In the genomic region with DNA sequence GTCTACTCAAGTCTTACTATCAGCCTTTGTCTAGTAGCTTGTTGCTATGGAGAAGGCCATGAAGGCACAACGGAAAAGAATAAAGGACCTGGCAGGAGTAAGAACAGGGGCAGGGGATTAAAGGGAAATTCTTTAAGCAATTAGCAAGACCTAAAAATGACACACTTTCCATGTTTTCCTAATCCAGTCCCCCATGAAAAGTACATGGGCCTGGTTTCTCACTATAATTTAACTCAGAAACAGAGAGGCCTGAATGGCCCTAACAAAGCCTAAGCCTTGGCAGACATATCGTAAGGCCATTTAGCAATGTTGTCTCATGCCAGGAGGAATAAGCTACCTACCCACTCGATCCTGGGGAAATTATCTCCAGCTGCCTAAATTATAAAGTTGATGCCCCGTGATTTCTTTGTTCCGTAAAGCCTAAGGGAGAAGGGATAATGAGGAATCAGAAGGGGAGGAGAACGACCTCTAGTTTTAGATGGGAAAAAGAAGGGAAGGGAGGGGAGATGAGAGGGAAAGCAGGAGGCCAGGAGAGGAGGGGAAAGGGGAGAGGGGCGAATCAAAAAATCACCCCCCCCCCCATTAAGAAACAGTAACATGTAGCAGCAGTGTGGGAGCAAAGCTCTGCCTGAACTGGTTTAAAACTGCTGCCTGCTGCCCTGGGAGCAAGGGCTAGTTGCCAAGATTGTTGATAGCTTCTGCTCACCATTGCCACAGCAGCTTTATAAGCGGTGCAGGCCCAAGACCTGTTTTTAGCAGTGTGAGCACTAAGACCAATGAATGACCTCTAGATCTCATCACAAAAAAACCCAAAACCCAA, we compare ENCODE assay signal across 9 mouse cellular contexts. TPM values are rescaled to one million over a fixed set of nuclear protein-coding genes. Genes with fewer than 3 reads are reported as not detected.
DNase-seq lines count a peak whose midpoint lies in the region; ATAC-seq lines count a peak whose summit lies in the region.
"Had no signal": no experiment of that assay in that cellular context is flagged by ENCODE, and none has a peak within 500 bp of the region (broad histone marks: within the 10 kb centered on the region; RNA-seq: fewer than 3 reads in every experiment).

No protein-coding gene starts in this region.

- no peak overlapping the region for H3K4me2 ChIP-seq in kidney, embryonic 14.5 days (replicated peaks; ENCODE audit: low read depth, low read length)
- peak overlapping the region; percentile 27 for H3K4me2 ChIP-seq in heart, embryonic 12.5 days

- no peak overlapping the region for H3K27ac ChIP-seq in kidney, embryonic 14.5 days (ENCODE audit: low read depth, low read length)
- peak overlapping the region; percentile 63 for H3K27ac ChIP-seq in embryonic facial prominence, embryonic 10.5 days (replicated peaks)
- peak overlapping the region; percentile 87 for H3K27ac ChIP-seq in heart, embryonic 12.5 days (ENCODE audit: poor library complexity, severe bottlenecking)
- H3K27ac ChIP-seq: macrophage had no signal

- DNase-seq in kidney, adult 11 months, result peak; percentile 65
- peak; percentile 90 for DNase-seq in adipocyte (ENCODE audit: low spot score)
- no peak for DNase-seq in embryonic facial prominence, embryonic 10.5 days (ENCODE audit: low spot score)
- DNase-seq in kidney, postnatal 36 days, result peak; percentile 71 to 75
- peak; percentile 20 for DNase-seq in skeletal muscle tissue, adult 2 months (ENCODE audit: low read depth, low spot score)
- DNase-seq in thymus, postnatal 10 days (ENCODE audit: low spot score in 2 of 2), result no peak

- peaks cover 5% of the 10 kb centered on the region; the same call in 1 of the 2 replicates for H3K4me1 ChIP-seq in kidney, embryonic 14.5 days (ENCODE audit: control insufficient read depth, insufficient read depth, low read length)
- H3K4me1 ChIP-seq in embryonic facial prominence, embryonic 10.5 days, result peaks cover 33% of the 10 kb centered on the region
- peaks cover 57% of the 10 kb centered on the region for H3K4me1 ChIP-seq in heart, embryonic 12.5 days (replicated peaks)

- 72% methylated on average over 8 of the region's 8 CpGs for WGBS in kidney, embryonic 14.5 days
- WGBS in embryonic facial prominence, embryonic 10.5 days, result 51% methylated on average over 8 of the region's 8 CpGs
- WGBS in heart, embryonic 12.5 days, result 60% methylated on average over 8 of the region's 8 CpGs

- no peak overlapping the region for H3K4me3 ChIP-seq in kidney, embryonic 14.5 days (ENCODE audit: low read length)
- no peak overlapping the region for H3K4me3 ChIP-seq in embryonic facial prominence, embryonic 10.5 days
- no peak overlapping the region for H3K4me3 ChIP-seq in heart, embryonic 12.5 days

- no peaks in the 10 kb centered on the region for H3K27me3 ChIP-seq in kidney, embryonic 14.5 days (ENCODE audit: control insufficient read depth, insufficient read depth, low read length)
- no peaks in the 10 kb centered on the region for H3K27me3 ChIP-seq in embryonic facial prominence, embryonic 10.5 days (replicated peaks; ENCODE audit: low read depth, poor library complexity, severe bottlenecking)
- H3K27me3 ChIP-seq in heart, embryonic 12.5 days (replicated peaks), result no peaks in the 10 kb centered on the region

- H3K36me3 ChIP-seq in kidney, embryonic 14.5 days (ENCODE audit: control insufficient read depth, insufficient read depth, low read length), result no peaks in the 10 kb centered on the region; the same call in 1 of the 2 replicates
- H3K36me3 ChIP-seq in embryonic facial prominence, embryonic 10.5 days (replicated peaks), result peaks cover 33% of the 10 kb centered on the region
- peaks cover 8% of the 10 kb centered on the region; the same call in 1 of the 2 replicates for H3K36me3 ChIP-seq in heart, embryonic 12.5 days

- H3K9me3 ChIP-seq in kidney, embryonic 14.5 days (ENCODE audit: control insufficient read depth, low read length), result no peaks in the 10 kb centered on the region
- no peaks in the 10 kb centered on the region for H3K9me3 ChIP-seq in embryonic facial prominence, embryonic 10.5 days
- no peaks in the 10 kb centered on the region for H3K9me3 ChIP-seq in heart, embryonic 12.5 days (replicated peaks)

- H3K9ac ChIP-seq in kidney, embryonic 14.5 days (ENCODE audit: low read depth, low read length), result no peak overlapping the region
- peak overlapping the region; percentile 2; the same call in 1 of the 2 replicates for H3K9ac ChIP-seq in heart, embryonic 12.5 days

- ATAC-seq in kidney, embryonic 14.5 days (ENCODE audit: low FRiP score, low TSS enrichment), result no peak
- no peak for ATAC-seq in heart, embryonic 12.5 days (ENCODE audit: insufficient number of reproducible peaks, low FRiP score)

RNA-seq across cellular contexts. Expression of a gene that starts 56.9 kb away (rescaled TPM):
- polyA plus RNA-seq in kidney, embryonic 14.5 days (2014; fragmentation: Nextera tagmentation; extraction: Ambion mirVana), result 194 and 204 TPM in 2 replicates
- polyA plus RNA-seq in embryonic facial prominence, embryonic 10.5 days (2016; fragmentation: Nextera tagmentation; extraction: Ambion mirVana), result 251 and 270 TPM in 2 replicates
- polyA plus RNA-seq in heart, embryonic 12.5 days (2016; fragmentation: Nextera tagmentation; extraction: Ambion mirVana), result 239 and 245 TPM in 2 replicates

Comparison
In these comparisons a context has a peak if more than half of its experiments do, and no peak if none do; other contexts are left out.
1. DNase-seq: peak in kidney, adult 11 months (single experiment), adipocyte (single experiment), kidney, postnatal 36 days (2 of 2) and skeletal muscle tissue, adult 2 months (single experiment); none in embryonic facial prominence, embryonic 10.5 days (single experiment) and thymus, postnatal 10 days (0 of 2).